Comparison of ENCODE assay signal across 8 mouse cellular contexts in the genomic region with DNA sequence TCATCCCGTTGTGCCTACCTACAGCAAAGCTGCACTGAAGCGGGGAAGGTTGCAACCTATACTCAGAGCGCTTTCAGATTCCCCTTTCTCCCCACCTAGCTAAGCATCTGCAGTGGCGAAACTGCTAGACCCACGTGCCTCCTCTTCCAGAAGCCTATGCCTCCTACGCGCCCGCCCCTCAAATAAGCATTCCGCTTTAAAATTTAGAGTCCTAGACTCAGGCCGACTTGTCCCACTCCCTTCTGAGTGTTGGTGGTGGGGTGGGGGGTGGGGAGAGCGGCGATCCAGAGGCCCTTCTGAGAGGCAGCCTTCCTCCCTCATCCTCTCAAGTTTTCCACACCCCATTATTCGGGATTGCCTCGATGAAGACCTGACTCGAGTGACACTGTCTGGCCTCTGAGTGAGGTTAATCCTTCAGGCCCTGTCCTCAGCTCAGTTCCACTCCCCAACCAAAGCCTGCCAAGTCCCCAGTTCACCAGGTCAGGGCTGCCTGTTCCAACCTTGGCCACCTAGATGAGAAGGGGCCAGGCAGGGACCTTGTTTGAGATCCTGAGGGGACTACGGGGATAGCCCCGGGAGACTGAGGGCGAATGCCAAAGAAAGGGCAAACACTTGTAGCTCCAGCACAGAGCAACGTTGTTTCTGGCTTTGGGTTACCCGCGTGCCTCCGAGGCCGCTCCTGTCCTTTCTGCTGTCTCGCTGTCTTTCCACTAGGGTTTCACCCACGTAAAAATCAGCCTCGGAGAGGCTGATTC. TPM values are rescaled to one million over a fixed set of nuclear protein-coding genes. Genes with fewer than 3 reads are reported as not detected.
DNase-seq lines count a peak whose midpoint lies in the region; ATAC-seq and TF ChIP-seq lines count a peak whose summit lies in the region.
"Had no signal": no experiment of that assay in that cellular context is flagged by ENCODE, and none has a peak within 500 bp of the region (broad histone marks: within the 10 kb centered on the region; RNA-seq: fewer than 3 reads in every experiment).

No protein-coding gene starts in this region.

- WGBS in liver, embryonic 11.5 days, result 2% methylated on average over 26 of the region's 26 CpGs
- 2% methylated on average over 26 of the region's 26 CpGs for WGBS in limb, embryonic 12.5 days

- no peak for TF ChIP-seq CTCF in embryonic fibroblast, embryonic 13.5 days (IDR thresholded peaks at IDR 0.05; ENCODE audit: borderline replicate concordance, insufficient read depth, low read length)

- H3K27me3 ChIP-seq in liver, embryonic 11.5 days (replicated peaks; ENCODE audit: control insufficient read depth, insufficient read depth, low read length), result peaks cover 78% of the 10 kb centered on the region
- H3K27me3 ChIP-seq in limb, embryonic 12.5 days, result no peaks in the 10 kb centered on the region
- H3K27me3 ChIP-seq in splenic B cell, adult 2 months (ENCODE audit: control insufficient read depth, insufficient read depth, low read length, poor library complexity, severe bottlenecking), result no peaks in the 10 kb centered on the region; the same call in 1 of the 2 replicates

- peaks cover 3% of the 10 kb centered on the region; the same call in 1 of the 2 replicates for H3K36me3 ChIP-seq in liver, embryonic 11.5 days (ENCODE audit: control insufficient read depth, insufficient read depth, low read length)
- H3K36me3 ChIP-seq in limb, embryonic 12.5 days, result peaks cover 11% of the 10 kb centered on the region
- no peaks in the 10 kb centered on the region for H3K36me3 ChIP-seq in splenic B cell, adult 2 months (ENCODE audit: control insufficient read depth, insufficient read depth, low read length, poor library complexity, severe bottlenecking)

- DNase-seq in liver, embryonic 11.5 days (ENCODE audit: low spot score), result no peak
- DNase-seq in liver, result no peak
- DNase-seq in splenic B cell, adult 2 months (ENCODE audit: low read depth, low spot score), result peak; percentile 31
- no peak for DNase-seq in left cerebral cortex, postnatal 10 days (ENCODE audit: extremely low spot score in 1 of 2, low spot score in 2 of 2)
- no peak for DNase-seq in right cerebral cortex, adult 18-20 months

- TF ChIP-seq POLR2A in embryonic fibroblast, embryonic 13.5 days (IDR thresholded peaks at IDR 0.05; ENCODE audit: low read depth, low read length), result no peak; the same call in 1 of the 2 replicates

- peak overlapping the region; percentile 26 for H3K4me3 ChIP-seq in liver, embryonic 11.5 days (ENCODE audit: low read depth, low read length)
- H3K4me3 ChIP-seq in embryonic fibroblast, embryonic 13.5 days (ENCODE audit: insufficient read depth, low read length), result no peak overlapping the region
- peak overlapping the region; percentile 68 for H3K4me3 ChIP-seq in limb, embryonic 12.5 days (replicated peaks)

- H3K4me2 ChIP-seq in liver, embryonic 11.5 days, result peak overlapping the region; percentile 63
- peak overlapping the region; percentile 82 for H3K4me2 ChIP-seq in limb, embryonic 12.5 days

- H3K9ac ChIP-seq in liver, embryonic 11.5 days (ENCODE audit: low read depth, low read length), result no peak overlapping the region; the same call in 1 of the 2 replicates
- H3K9ac ChIP-seq in limb, embryonic 12.5 days (replicated peaks), result peak overlapping the region; percentile 78

- no peaks in the 10 kb centered on the region; the same call in 1 of the 2 replicates for H3K9me3 ChIP-seq in liver, embryonic 11.5 days (ENCODE audit: control insufficient read depth, low read length)
- H3K9me3 ChIP-seq in limb, embryonic 12.5 days, result no peaks in the 10 kb centered on the region

- ATAC-seq in liver, embryonic 11.5 days (replicated peaks; ENCODE audit: low FRiP score), result no peak
- ATAC-seq in limb, embryonic 12.5 days (ENCODE audit: insufficient number of reproducible peaks, insufficient read depth, low FRiP score, low TSS enrichment, low read depth), result no peak

- H3K4me1 ChIP-seq in liver, embryonic 11.5 days (replicated peaks; ENCODE audit: control insufficient read depth, insufficient read depth, low read length), result peaks cover 42% of the 10 kb centered on the region
- peaks cover 38% of the 10 kb centered on the region for H3K4me1 ChIP-seq in embryonic fibroblast, embryonic 13.5 days (ENCODE audit: control insufficient read depth, insufficient read depth, low read length)
- peaks cover 75% of the 10 kb centered on the region for H3K4me1 ChIP-seq in limb, embryonic 12.5 days (replicated peaks)

- no peak overlapping the region for H3K27ac ChIP-seq in liver, embryonic 11.5 days (ENCODE audit: low read depth, low read length)
- H3K27ac ChIP-seq in embryonic fibroblast, embryonic 13.5 days (ENCODE audit: insufficient read depth, low read length), result peak overlapping the region; percentile 14
- peak overlapping the region; percentile 96 for H3K27ac ChIP-seq in limb, embryonic 12.5 days
- H3K27ac ChIP-seq: macrophage had no signal

- intact Hi-C loops in left cerebral cortex, postnatal 10 days (cut with DNase I), result no loop called here

RNA-seq across cellular contexts. Expression of a gene that starts 1.2 kb away (rescaled TPM):
- 24.9 and 29.9 TPM in 2 replicates for polyA plus RNA-seq in liver, embryonic 11.5 days (2014; fragmentation: Nextera tagmentation; extraction: Ambion mirVana)
- 80.0 and 99.8 TPM in 2 replicates for polyA plus RNA-seq in embryonic fibroblast, embryonic 13.5 days (2011; ENCODE audit: insufficient read length, low read depth, missing spikeins)
- 614 and 667 TPM in 2 replicates for polyA plus RNA-seq in limb, embryonic 12.5 days (2016; fragmentation: Nextera tagmentation; extraction: Ambion mirVana)
- 1 to 10 TPM; 4.9 to 5.7 TPM for total RNA-seq in left cerebral cortex, postnatal 10 days (2021)
- polyA plus RNA-seq: macrophage had no signal

RNA-seq across cellular contexts. Expression of a gene that starts 16.7 kb away (rescaled TPM):
- polyA plus RNA-seq in liver, embryonic 11.5 days (2014; fragmentation: Nextera tagmentation; extraction: Ambion mirVana), result 17.5 and 18.8 TPM in 2 replicates
- polyA plus RNA-seq in embryonic fibroblast, embryonic 13.5 days (2011; ENCODE audit: insufficient read length, low read depth, missing spikeins), result 11.4 and 12.0 TPM in 2 replicates
- 22.4 and 26.5 TPM in 2 replicates for polyA plus RNA-seq in limb, embryonic 12.5 days (2016; fragmentation: Nextera tagmentation; extraction: Ambion mirVana)
- total RNA-seq in left cerebral cortex, postnatal 10 days (2021), result 10 to 100 TPM; 16.6 to 18.8 TPM

RNA-seq across cellular contexts. Expression of a gene that starts 17.1 kb away (rescaled TPM):
- 66.9 and 68.1 TPM in 2 replicates for polyA plus RNA-seq in liver, embryonic 11.5 days (2014; fragmentation: Nextera tagmentation; extraction: Ambion mirVana)
- polyA plus RNA-seq in embryonic fibroblast, embryonic 13.5 days (2011; ENCODE audit: insufficient read length, low read depth, missing spikeins), result 41.6 and 54.7 TPM in 2 replicates
- 83.2 and 86.4 TPM in 2 replicates for polyA plus RNA-seq in limb, embryonic 12.5 days (2016; fragmentation: Nextera tagmentation; extraction: Ambion mirVana)
- total RNA-seq in left cerebral cortex, postnatal 10 days (2021), result 10 to 100 TPM; 17.0 to 17.3 TPM

RNA-seq across cellular contexts. Expression of a gene that starts 23.6 kb away (rescaled TPM):
- polyA plus RNA-seq in liver, embryonic 11.5 days (2014; fragmentation: Nextera tagmentation; extraction: Ambion mirVana), result 4.9 and 5.8 TPM in 2 replicates
- 25.7 and 71.2 TPM in 2 replicates for polyA plus RNA-seq in embryonic fibroblast, embryonic 13.5 days (2011; ENCODE audit: insufficient read length, low read depth, missing spikeins)
- 29.4 and 32.5 TPM in 2 replicates for polyA plus RNA-seq in limb, embryonic 12.5 days (2016; fragmentation: Nextera tagmentation; extraction: Ambion mirVana)
- total RNA-seq in left cerebral cortex, postnatal 10 days (2021), result 10 to 100 TPM in 1 of 2 experiments, 1 to 10 TPM in 1; 9.9 to 11.4 TPM

RNA-seq across cellular contexts. Expression of a gene that starts 27.9 kb away (rescaled TPM):
- polyA plus RNA-seq in liver, embryonic 11.5 days (2014; fragmentation: Nextera tagmentation; extraction: Ambion mirVana), result 95.7 and 97.5 TPM in 2 replicates
- polyA plus RNA-seq in embryonic fibroblast, embryonic 13.5 days (2011; ENCODE audit: insufficient read length, low read depth, missing spikeins), result 130 and 167 TPM in 2 replicates
- polyA plus RNA-seq in limb, embryonic 12.5 days (2016; fragmentation: Nextera tagmentation; extraction: Ambion mirVana), result 80.4 and 85.9 TPM in 2 replicates
- 10 to 100 TPM; 45.7 to 50.5 TPM for total RNA-seq in left cerebral cortex, postnatal 10 days (2021)
